ENCODE assay signal across 8 mouse cellular contexts in the genomic region with DNA sequence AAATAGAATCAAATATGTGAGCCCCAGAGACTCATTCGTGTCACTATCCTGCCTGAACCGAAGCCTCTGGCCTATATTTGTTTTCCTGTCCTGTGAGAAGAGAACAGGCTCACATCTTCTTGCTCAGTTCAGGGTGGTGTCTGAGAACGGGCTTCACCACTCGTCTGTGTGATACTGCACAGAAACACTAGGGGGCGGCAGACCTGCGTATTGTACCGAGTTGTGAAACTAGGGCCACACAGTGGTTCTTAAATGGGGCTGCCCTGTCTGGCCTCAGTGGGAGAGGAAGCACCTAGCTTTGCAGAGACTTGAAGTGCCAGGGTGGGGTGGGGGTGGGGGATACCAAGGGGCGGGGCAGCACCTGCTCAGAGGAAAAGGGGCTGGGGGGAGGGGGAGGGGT. TPM values are rescaled to one million over a fixed set of nuclear protein-coding genes. Genes with fewer than 3 reads are reported as not detected.
DNase-seq lines count a peak whose midpoint lies in the region; ATAC-seq lines count a peak whose summit lies in the region.

No protein-coding gene starts in this region.

- DNase-seq in T-cell, adult 2 months (ENCODE audit: low spot score), result peak; percentile 68
- DNase-seq in cerebellum, adult 9-11 months, result peak; percentile 39
- DNase-seq in frontal cortex, postnatal 14 days (ENCODE audit: low spot score in 2 of 2), result peak; percentile 61 to 78
- DNase-seq in layer of hippocampus, postnatal 36 days, result peak; percentile 67 to 69
- peak; percentile 94 for DNase-seq in lung, postnatal 36 days
- DNase-seq in right cerebral cortex, postnatal 14 days, result peak; percentile 87
- DNase-seq in urinary bladder, postnatal 25 days (ENCODE audit: low spot score), result peak; percentile 84

- H3K4me3 ChIP-seq in hindbrain, embryonic 16.5 days (ENCODE audit: low read length), result no peak overlapping the region

- 8% methylated on average over 8 of the region's 8 CpGs for WGBS in hindbrain, embryonic 16.5 days

- no peaks in the 10 kb centered on the region for H3K36me3 ChIP-seq in hindbrain, embryonic 16.5 days (ENCODE audit: control insufficient read depth, insufficient read depth, low read length)

- H3K4me2 ChIP-seq in hindbrain, embryonic 16.5 days (ENCODE audit: low read length), result no peak overlapping the region

- H3K4me1 ChIP-seq in hindbrain, embryonic 16.5 days (ENCODE audit: control insufficient read depth, insufficient read depth, low read depth, low read length), result no peaks in the 10 kb centered on the region

- no peaks in the 10 kb centered on the region for H3K27me3 ChIP-seq in hindbrain, embryonic 16.5 days (replicated peaks; ENCODE audit: control insufficient read depth, insufficient read depth, low read length)

- no peak overlapping the region for H3K27ac ChIP-seq in hindbrain, embryonic 16.5 days (ENCODE audit: low read depth, low read length)

- H3K9ac ChIP-seq in hindbrain, embryonic 16.5 days (ENCODE audit: low read depth, low read length), result no peak overlapping the region

- H3K9me3 ChIP-seq in hindbrain, embryonic 16.5 days (ENCODE audit: control insufficient read depth, low read length), result no peaks in the 10 kb centered on the region

- ATAC-seq in hindbrain, embryonic 16.5 days, result peak; percentile 52; the same call in 1 of the 2 replicates

RNA-seq across cellular contexts. Expression of a gene that starts 42.5 kb away (rescaled TPM):
- polyA plus RNA-seq in hindbrain, embryonic 16.5 days (2015; fragmentation: Nextera tagmentation; extraction: Ambion mirVana), result 1.2 TPM in 2 replicates
- total RNA-seq in layer of hippocampus, postnatal 36 days (2021), result not detected

Comparison
In these comparisons a context has a peak if more than half of its experiments do, and no peak if none do; other contexts are left out.
1. DNase-seq: peak in every context shown above with its lines; median percentile 94 in lung, postnatal 36 days; 87 in right cerebral cortex, postnatal 14 days; 84 in urinary bladder, postnatal 25 days; 70 in frontal cortex, postnatal 14 days; 68 in T-cell, adult 2 months; 68 in layer of hippocampus, postnatal 36 days; 39 in cerebellum, adult 9-11 months.